Mouse (Mus musculus) bone marrow macrophage, adult 2 months (primary cell): ENCODE data around the gene Npas3.

ENCODE experiments used
- CTCF ChIP-seq: IDR thresholded peaks from 2 replicates; pipeline ENCODE4 v1.5.1; 2012; ENCODE audit warnings: low read depth, mild to moderate bottlenecking, low read length, moderate library complexity
- POLR2A ChIP-seq: IDR thresholded peaks from 2 replicates; pipeline ENCODE4 v1.6.1; 2012; ENCODE audit warnings: mild to moderate bottlenecking, low read depth, low read length, borderline replicate concordance

DNA sequence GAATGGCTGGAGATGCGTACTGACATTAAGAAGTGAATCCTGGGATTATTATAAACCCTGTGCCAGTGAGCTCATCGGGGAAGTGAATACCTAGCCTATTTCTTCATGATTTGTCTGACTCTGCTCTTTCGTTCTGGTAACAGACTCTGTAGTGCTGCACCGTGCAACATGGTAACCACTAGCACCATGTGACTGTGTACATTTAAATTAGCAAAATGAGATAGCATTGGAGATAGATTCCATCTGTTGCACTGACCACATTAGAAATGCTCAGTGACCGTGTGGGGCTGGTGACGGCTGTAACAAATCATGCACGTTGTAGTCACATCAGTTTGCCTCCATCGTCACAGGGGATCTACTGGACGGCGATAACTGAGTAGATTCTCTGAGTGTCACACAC, 178.7 kb downstream of the Npas3 start:
- TF ChIP-seq POLR2A = no peak
- TF ChIP-seq CTCF = no peak
